Mouse (Mus musculus): Measurements from ENCODE around the gene Fcmr. TPM values are rescaled to one million over a fixed set of nuclear protein-coding genes. Genes with fewer than 3 reads are reported as not detected.

Gene Fcmr
- under 1 TPM in 1 of 2 experiments, not detected in 1; 0.33 TPM for total RNA-seq (2021)
- long read RNA-seq, experiment 1, result 0 reads
- long read RNA-seq, experiment 2, result 0 reads

GRCm38 (mm10) chr1:130865541-130866221 lies at the start of gene Fcmr:
Fcmr (plus strand) TSS chr1:130865669.
- intact Hi-C loops (cut with DNase I), result no loop called here
- DNase-seq (ENCODE audit: low spot score in 2 of 2), result no peak

GRCm38 (mm10) chr1:130819737-130820136 lies 45.7 kb upstream of the Fcmr start:
- DNase-seq (ENCODE audit: low spot score in 2 of 2), result no peak
- intact Hi-C loops (cut with DNase I), result no loop called here

GRCm38 (mm10) chr1:130820316-130821148 lies 44.9 kb upstream of the Fcmr start:
- DNase-seq (ENCODE audit: low spot score in 2 of 2), result no peak
- intact Hi-C loops (cut with DNase I), result no loop called here

- DNase-seq (ENCODE audit: low spot score in 2 of 2), result no peak
- intact Hi-C loops (cut with DNase I), result no loop called here
These were observed 44.4 kb upstream of the Fcmr start for GRCm38 (mm10) chr1:130821149-130821471.

- no peak for DNase-seq (ENCODE audit: low spot score in 2 of 2)
- intact Hi-C loops (cut with DNase I), result no loop called here
These were observed 43.4 kb upstream of the Fcmr start for GRCm38 (mm10) chr1:130821911-130822625.

- no peak for DNase-seq (ENCODE audit: low spot score in 2 of 2)
- intact Hi-C loops (cut with DNase I), result no loop called here
These were observed 39.0 kb upstream of the Fcmr start, which contains the start of gene Pigr for GRCm38 (mm10) chr1:130826448-130826847. Pigr (plus strand) TSS chr1:130826684.

GRCm38 (mm10) chr1:130828656-130829055 lies 36.8 kb upstream of the Fcmr start:
- intact Hi-C loops (cut with DNase I), result no loop called here

GRCm38 (mm10) chr1:130829906-130830830 lies 35.3 kb upstream of the Fcmr start:
- intact Hi-C loops (cut with DNase I), result no loop called here

More at GRCm38 (mm10) chr1:130828656-130829055, 36.8 kb upstream of the Fcmr start:
- no peak for DNase-seq (ENCODE audit: low spot score in 2 of 2)

GRCm38 (mm10) chr1:130832230-130833149 lies 33.0 kb upstream of the Fcmr start:
- intact Hi-C loops (cut with DNase I), result no loop called here
- DNase-seq (ENCODE audit: low spot score in 2 of 2), result no peak

More at GRCm38 (mm10) chr1:130829906-130830830, 35.3 kb upstream of the Fcmr start:
- DNase-seq (ENCODE audit: low spot score in 2 of 2), result no peak

- intact Hi-C loops (cut with DNase I), result no loop called here
- DNase-seq (ENCODE audit: low spot score in 2 of 2), result peak in 1 of 2 experiments; percentile 5
These were observed 30.1 kb upstream of the Fcmr start for GRCm38 (mm10) chr1:130835161-130835936.

- intact Hi-C loops (cut with DNase I), result no loop called here
- DNase-seq (ENCODE audit: low spot score in 2 of 2), result peak; percentile 22 to 43
These were observed 27.2 kb upstream of the Fcmr start for GRCm38 (mm10) chr1:130838288-130838687.

- intact Hi-C loops (cut with DNase I), result no loop called here
- no peak for DNase-seq (ENCODE audit: low spot score in 2 of 2)
These were observed 24.7 kb upstream of the Fcmr start for GRCm38 (mm10) chr1:130840599-130841379.

GRCm38 (mm10) chr1:130841621-130842020 lies 23.8 kb upstream of the Fcmr start:
- intact Hi-C loops (cut with DNase I), result no loop called here
- no peak for DNase-seq (ENCODE audit: low spot score in 2 of 2)

- intact Hi-C loops (cut with DNase I), result no loop called here
- no peak for DNase-seq (ENCODE audit: low spot score in 2 of 2)
These were observed 21.0 kb upstream of the Fcmr start for GRCm38 (mm10) chr1:130844516-130844915.

GRCm38 (mm10) chr1:130849530-130850214 lies 15.8 kb upstream of the Fcmr start:
- intact Hi-C loops (cut with DNase I), result no loop called here
- DNase-seq (ENCODE audit: low spot score in 2 of 2), result peak; percentile 12 to 24

- intact Hi-C loops (cut with DNase I), result no loop called here
- DNase-seq (ENCODE audit: low spot score in 2 of 2), result no peak
These were observed 15.1 kb upstream of the Fcmr start for GRCm38 (mm10) chr1:130850405-130850804.

All from left cerebral cortex, postnatal 14 days (tissue).